Mouse (Mus musculus): ENCODE data around the gene Zbed3.

The Zbed3 gene

GRCm38 (mm10) chr13:95323400-95323799 lies at the start of gene Zbed3:
Zbed3 (plus strand) TSS chr13:95323612.
- no peak for DNase-seq (ENCODE audit: extremely low read depth, insufficient read length, low spot score)

GRCm38 (mm10) chr13:95278426-95279025 lies 44.9 kb upstream of the Zbed3 start:
- DNase-seq (ENCODE audit: extremely low read depth, insufficient read length, low spot score), result no peak

GRCm38 (mm10) chr13:95281740-95282673 lies 41.4 kb upstream of the Zbed3 start:
- DNase-seq (ENCODE audit: extremely low read depth, insufficient read length, low spot score), result peak; percentile 42

- peak; percentile 11 for DNase-seq (ENCODE audit: extremely low read depth, insufficient read length, low spot score)
Measured at GRCm38 (mm10) chr13:95286989-95287388, 36.4 kb upstream of the Zbed3 start.

GRCm38 (mm10) chr13:95288027-95288426 lies 35.4 kb upstream of the Zbed3 start:
- no peak for DNase-seq (ENCODE audit: extremely low read depth, insufficient read length, low spot score)

- DNase-seq (ENCODE audit: extremely low read depth, insufficient read length, low spot score), result no peak
Measured at GRCm38 (mm10) chr13:95291983-95292382, 31.4 kb upstream of the Zbed3 start.

- no peak for DNase-seq (ENCODE audit: extremely low read depth, insufficient read length, low spot score)
Measured at GRCm38 (mm10) chr13:95299956-95300355, 23.5 kb upstream of the Zbed3 start.

- DNase-seq (ENCODE audit: extremely low read depth, insufficient read length, low spot score), result no peak
Measured at GRCm38 (mm10) chr13:95306596-95306995, 16.8 kb upstream of the Zbed3 start.

- DNase-seq (ENCODE audit: extremely low read depth, insufficient read length, low spot score), result no peak
Measured at GRCm38 (mm10) chr13:95307100-95307655, 16.2 kb upstream of the Zbed3 start.

- DNase-seq (ENCODE audit: extremely low read depth, insufficient read length, low spot score), result no peak
Measured at GRCm38 (mm10) chr13:95312016-95312415, 11.4 kb upstream of the Zbed3 start.

GRCm38 (mm10) chr13:95319153-95319552 lies 4.3 kb upstream of the Zbed3 start:
- DNase-seq (ENCODE audit: extremely low read depth, insufficient read length, low spot score), result no peak

GRCm38 (mm10) chr13:95320451-95320850 lies 3.0 kb upstream of the Zbed3 start:
- DNase-seq (ENCODE audit: extremely low read depth, insufficient read length, low spot score), result no peak

GRCm38 (mm10) chr13:95323950-95324625 lies 676 bp downstream of the Zbed3 start:
- no peak for DNase-seq (ENCODE audit: extremely low read depth, insufficient read length, low spot score)

- no peak for DNase-seq (ENCODE audit: extremely low read depth, insufficient read length, low spot score)
Measured at GRCm38 (mm10) chr13:95324626-95325079, 1.2 kb downstream of the Zbed3 start.

- DNase-seq (ENCODE audit: extremely low read depth, insufficient read length, low spot score), result peak; percentile 88
Measured at GRCm38 (mm10) chr13:95325080-95325906, 1.9 kb downstream of the Zbed3 start.

- no peak for DNase-seq (ENCODE audit: extremely low read depth, insufficient read length, low spot score)
Measured at GRCm38 (mm10) chr13:95325907-95326550, 2.6 kb downstream of the Zbed3 start.

GRCm38 (mm10) chr13:95326611-95327344 lies 3.4 kb downstream of the Zbed3 start:
- DNase-seq (ENCODE audit: extremely low read depth, insufficient read length, low spot score), result no peak

- DNase-seq (ENCODE audit: extremely low read depth, insufficient read length, low spot score), result no peak
Measured at GRCm38 (mm10) chr13:95327345-95327741, 3.9 kb downstream of the Zbed3 start.

GRCm38 (mm10) chr13:95328767-95329166 lies 5.4 kb downstream of the Zbed3 start:
- no peak for DNase-seq (ENCODE audit: extremely low read depth, insufficient read length, low spot score)

Data from 3134 (cell line).